Mouse (Mus musculus): Measurements from ENCODE around the gene P2ry14. TPM values are rescaled to one million over a fixed set of nuclear protein-coding genes. Genes with fewer than 3 reads are reported as not detected.
"Not testable (repeated sequence)": the region's sequence is repeated elsewhere in the genome, so short reads cannot be mapped to it uniquely, and the experiment has no call there.

P2ry14 gene
- total RNA-seq, 2 experiments from 2014 or later: 1.0 to 1.7 TPM

GRCm38 (mm10) chr3:59145194-59145593 is 8.2 kb downstream of the P2ry14 start:
- DNase-seq (ENCODE audit: low spot score in 2 of 2): no peak

- no peak for DNase-seq (ENCODE audit: low spot score in 2 of 2)
Measured at GRCm38 (mm10) chr3:59141507-59142305, 11.7 kb downstream of the P2ry14 start.

GRCm38 (mm10) chr3:59140941-59141340 is 12.5 kb downstream of the P2ry14 start:
- DNase-seq (ENCODE audit: low spot score in 2 of 2): not testable (repeated sequence)

GRCm38 (mm10) chr3:59140115-59140514 is 13.3 kb downstream of the P2ry14 start:
- DNase-seq (ENCODE audit: low spot score in 2 of 2): no peak

GRCm38 (mm10) chr3:59139651-59140051 is 13.8 kb downstream of the P2ry14 start:
- no peak for DNase-seq (ENCODE audit: low spot score in 2 of 2)

- DNase-seq (ENCODE audit: low spot score in 2 of 2): no peak
Measured at GRCm38 (mm10) chr3:59138946-59139468, 14.4 kb downstream of the P2ry14 start.

GRCm38 (mm10) chr3:59135911-59136653 is 17.3 kb downstream of the P2ry14 start:
- no peak for DNase-seq (ENCODE audit: low spot score in 2 of 2)

- DNase-seq (ENCODE audit: low spot score in 2 of 2): no peak
Measured at GRCm38 (mm10) chr3:59133189-59133588, 20.2 kb downstream of the P2ry14 start.

- no peak for DNase-seq (ENCODE audit: low spot score in 2 of 2)
Measured at GRCm38 (mm10) chr3:59131966-59132365, 21.5 kb downstream of the P2ry14 start.

GRCm38 (mm10) chr3:59131081-59131480 is 22.3 kb downstream of the P2ry14 start:
- no peak for DNase-seq (ENCODE audit: low spot score in 2 of 2)

- DNase-seq (ENCODE audit: low spot score in 2 of 2): no peak
Measured at GRCm38 (mm10) chr3:59130431-59130830, 23.0 kb downstream of the P2ry14 start.

GRCm38 (mm10) chr3:59129547-59129946 is 23.9 kb downstream of the P2ry14 start:
- DNase-seq (ENCODE audit: low spot score in 2 of 2): no peak

- DNase-seq (ENCODE audit: low spot score in 2 of 2): no peak
Measured at GRCm38 (mm10) chr3:59128681-59129080, 24.7 kb downstream of the P2ry14 start.

- DNase-seq (ENCODE audit: low spot score in 2 of 2): no peak
Measured at GRCm38 (mm10) chr3:59125783-59126555, 27.4 kb downstream of the P2ry14 start.

GRCm38 (mm10) chr3:59125022-59125421 is 28.4 kb downstream of the P2ry14 start:
- DNase-seq (ENCODE audit: low spot score in 2 of 2): no peak

- DNase-seq (ENCODE audit: low spot score in 2 of 2): no peak
Measured at GRCm38 (mm10) chr3:59121780-59122449, 31.5 kb downstream of the P2ry14 start.

GRCm38 (mm10) chr3:59121067-59121730 is 32.2 kb downstream of the P2ry14 start:
- DNase-seq (ENCODE audit: low spot score in 2 of 2): peak in 1 of 2 experiments; percentile 11

GRCm38 (mm10) chr3:59113973-59114517 is 39.4 kb downstream of the P2ry14 start:
- no peak for DNase-seq (ENCODE audit: low spot score in 2 of 2)

- DNase-seq (ENCODE audit: low spot score in 2 of 2): not testable (repeated sequence)
Measured at GRCm38 (mm10) chr3:59113291-59113690, 40.1 kb downstream of the P2ry14 start.

- DNase-seq (ENCODE audit: low spot score in 2 of 2): no peak
Measured at GRCm38 (mm10) chr3:59111944-59112343, 41.5 kb downstream of the P2ry14 start.

Data from gastrocnemius, postnatal 4 days (tissue).